Mouse (Mus musculus) cerebellum, adult 2 months (tissue): ENCODE data around the gene Hk1. TPM values are rescaled to one million over a fixed set of nuclear protein-coding genes. Genes with fewer than 3 reads are reported as not detected.

ENCODE experiments used
- DNase-seq, 2 experiments: peaks; one replicate each; pipeline ENCODE4 v3.0.0; 2021
- H3K27ac ChIP-seq: fragments of 200-500 bp; 2 replicates; pipeline ENCODE4 v1.5.1; 2012; ENCODE audit warnings: low read length, control low read depth, inconsistent platforms; ENCODE audit not compliant: insufficient read depth
- H3K27me3 ChIP-seq: fragments of 200-500 bp; 2 replicates; pipeline ENCODE4 v1.6.1; 2012; ENCODE audit warnings: inconsistent platforms, mild to moderate bottlenecking, low read length, moderate library complexity; ENCODE audit not compliant: control insufficient read depth, insufficient read depth
- H3K4me1 ChIP-seq: fragments of 200-500 bp; 2 replicates; pipeline ENCODE4 v1.6.1; 2011; ENCODE audit warnings: low read length; ENCODE audit not compliant: control insufficient read depth, insufficient read depth
- H3K4me3 ChIP-seq: fragments of 200-500 bp; replicated peaks from 2 replicates; pipeline ENCODE3; 2011; ENCODE audit warnings: mild to moderate bottlenecking, low read depth, low read length, control low read depth; ENCODE audit not compliant: insufficient read depth
- CTCF ChIP-seq: fragments of 200-500 bp; IDR thresholded peaks from 2 replicates; pipeline ENCODE4 v1.5.1; 2011; ENCODE audit warnings: low read depth, mild to moderate bottlenecking, control low read depth, low read length, moderate library complexity, borderline replicate concordance; ENCODE audit not compliant: insufficient read depth
- POLR2A ChIP-seq: fragments of 200-500 bp; IDR thresholded peaks from 2 replicates; pipeline ENCODE4 v1.6.1; 2011; ENCODE audit warnings: low read length, control low read depth, borderline replicate concordance; ENCODE audit not compliant: insufficient read depth
- WGBS: fragments of 180-500 bp; shearing (Covaris S2); methylation state at CpG from one replicate; pipeline ENCODE4 v1.1.7; 2018; 5-methylcytosine and 5-hydroxymethylcytosine counted together
- polyA plus RNA-seq: library from polyadenylated mRNA; depleted of rRNA; stranded (reverse); fragments of >200 nt; gene quantifications from 2 replicates; pipeline ENCODE4 v1.2.3, GENCODE M21; 2012

Gene Hk1
- polyA plus RNA-seq, 1 experiment = 206 TPM

DNA sequence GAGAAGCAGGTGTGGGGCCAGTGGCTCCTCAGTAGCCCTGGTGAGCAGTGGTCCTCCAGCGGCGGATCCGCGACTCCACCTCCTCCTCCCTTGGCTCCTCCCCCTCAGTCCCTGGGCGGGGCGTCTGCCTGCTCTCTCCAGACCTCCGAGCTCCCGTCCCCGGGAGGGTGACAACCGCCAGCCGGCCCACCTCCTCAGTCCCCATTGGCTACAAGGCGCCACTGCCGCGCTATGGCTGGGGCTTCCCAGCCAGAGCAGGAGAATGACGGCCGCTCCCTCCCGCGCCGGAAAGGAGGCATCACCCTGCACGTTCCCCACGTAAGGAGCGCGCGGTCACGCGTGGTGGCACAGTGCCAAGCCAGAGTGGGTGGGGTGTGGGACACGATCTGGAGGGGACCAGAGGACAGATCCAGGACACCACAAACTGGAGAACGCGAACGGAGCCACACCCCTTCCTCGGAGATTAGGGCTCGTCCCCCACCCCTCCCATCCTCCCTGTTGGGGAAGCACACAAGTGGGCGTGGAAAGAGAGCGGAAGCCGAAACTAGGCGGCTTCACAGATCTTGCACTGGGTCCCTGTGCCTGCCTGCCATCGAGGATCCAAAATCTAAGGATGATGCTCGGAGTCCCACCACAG is 39.5 kb downstream of the Hk1 start:
- H3K4me3 ChIP-seq = peak overlapping the region; percentile 75
- peak; percentile 63; the same call in 1 of the 2 replicates for TF ChIP-seq POLR2A
- TF ChIP-seq CTCF = no peak

DNA sequence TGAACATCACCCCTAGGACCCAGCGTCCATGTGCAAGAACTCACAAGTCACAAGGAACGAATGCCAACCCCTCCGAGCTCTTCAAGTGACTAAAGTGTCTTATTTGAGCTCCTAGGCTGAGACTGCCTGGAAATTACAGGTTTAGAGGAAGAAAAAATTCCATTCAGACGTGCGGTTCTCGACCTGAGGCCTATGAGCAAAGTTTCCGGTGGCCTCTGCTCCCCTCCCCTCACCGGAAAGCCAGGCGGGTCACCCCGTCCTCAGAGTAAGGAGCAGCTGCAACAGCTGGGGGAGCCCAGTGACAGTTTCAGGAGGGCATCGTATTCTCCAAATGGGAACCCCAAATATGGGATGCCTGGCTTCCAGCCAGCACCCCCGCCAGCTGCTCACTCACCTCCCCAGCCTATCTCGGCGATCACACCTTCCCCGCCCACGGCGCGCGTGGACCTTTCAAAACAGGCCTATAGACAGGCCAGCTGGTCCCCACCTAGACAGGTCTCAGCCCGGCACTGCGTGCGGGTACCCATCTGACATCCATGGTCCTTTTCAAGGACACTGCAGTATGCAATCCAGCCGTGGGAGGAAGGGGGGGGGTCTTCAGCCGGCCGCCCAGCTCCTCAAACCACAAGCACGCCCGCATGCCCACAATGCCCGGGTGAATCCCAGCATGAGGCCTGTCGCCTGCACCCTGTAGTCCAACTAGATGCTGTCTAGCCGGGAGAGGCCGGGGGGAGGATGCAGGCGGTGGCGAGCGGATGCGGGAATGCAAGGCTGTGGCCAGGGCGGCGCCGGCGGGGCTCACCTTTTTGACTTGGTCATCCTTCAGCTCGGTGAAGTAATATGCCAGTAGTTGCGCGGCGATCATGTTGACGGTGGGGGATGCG is 40.3 kb downstream of the Hk1 start:
- 1% methylated on average over 45 of the region's 45 CpGs for WGBS
- DNase-seq = peak; percentile 67 to 71
- Histone ChIP-seq H3K27ac (peak overlapping the region; percentile 65), H3K27me3 (no peaks in the 10 kb centered on the region), H3K4me3 (peak overlapping the region; percentile 75), H3K4me1 (peaks cover 23% of the 10 kb centered on the region)
- no peak for TF ChIP-seq POLR2A
- no peak for TF ChIP-seq CTCF

More for the DNA sequence above, 39.5 kb downstream of the Hk1 start:
- H3K4me1 ChIP-seq = peaks cover 20% of the 10 kb centered on the region
- peak overlapping the region; percentile 65 for H3K27ac ChIP-seq
- DNase-seq = peak; percentile 96
- H3K27me3 ChIP-seq = no peaks in the 10 kb centered on the region
- WGBS = under 1% methylated on average over 38 of the region's 38 CpGs

- peak in 1 of 2 experiments; percentile 47 for DNase-seq
- Histone ChIP-seq H3K27me3 (no peaks in the 10 kb centered on the region), H3K4me1 (peaks cover 27% of the 10 kb centered on the region), H3K27ac (peak overlapping the region; percentile 8), H3K4me3 (peak overlapping the region; percentile 75)
- WGBS = 24% methylated on average over 5 of the region's 5 CpGs
- TF ChIP-seq CTCF (no peak), POLR2A (no peak)
Measured at GRCm38 (mm10) chr10:62338626-62339025, 41.1 kb downstream of the Hk1 start.

DNA sequence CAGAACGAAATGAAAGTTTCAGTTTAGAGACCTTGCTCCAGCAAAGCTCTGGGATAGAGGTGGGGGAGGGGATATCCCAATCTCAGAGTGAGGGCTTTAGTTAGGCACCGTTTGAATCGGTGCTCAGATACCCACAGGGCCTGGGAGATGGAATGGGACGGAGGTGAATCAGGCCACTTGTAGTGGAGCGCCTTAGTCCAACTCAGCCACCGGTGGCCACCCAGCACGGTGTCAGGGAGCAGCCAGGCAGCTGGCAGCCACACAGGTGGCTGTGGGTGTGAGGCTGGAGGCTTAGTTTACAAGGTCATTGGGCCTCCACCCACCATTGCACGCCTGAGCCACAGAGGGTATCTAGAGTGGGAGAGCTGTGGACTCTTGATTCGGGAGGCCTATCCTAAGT is 41.5 kb downstream of the Hk1 start:
- TF ChIP-seq CTCF = no peak
- no peak for TF ChIP-seq POLR2A
- Histone ChIP-seq H3K27me3 (no peaks in the 10 kb centered on the region), H3K27ac (peak overlapping the region; percentile 8), H3K4me3 (peak overlapping the region; percentile 75), H3K4me1 (peaks cover 31% of the 10 kb centered on the region)
- WGBS = 12% methylated on average over 9 of the region's 9 CpGs
- DNase-seq = peak in 1 of 2 experiments; percentile 34

DNA sequence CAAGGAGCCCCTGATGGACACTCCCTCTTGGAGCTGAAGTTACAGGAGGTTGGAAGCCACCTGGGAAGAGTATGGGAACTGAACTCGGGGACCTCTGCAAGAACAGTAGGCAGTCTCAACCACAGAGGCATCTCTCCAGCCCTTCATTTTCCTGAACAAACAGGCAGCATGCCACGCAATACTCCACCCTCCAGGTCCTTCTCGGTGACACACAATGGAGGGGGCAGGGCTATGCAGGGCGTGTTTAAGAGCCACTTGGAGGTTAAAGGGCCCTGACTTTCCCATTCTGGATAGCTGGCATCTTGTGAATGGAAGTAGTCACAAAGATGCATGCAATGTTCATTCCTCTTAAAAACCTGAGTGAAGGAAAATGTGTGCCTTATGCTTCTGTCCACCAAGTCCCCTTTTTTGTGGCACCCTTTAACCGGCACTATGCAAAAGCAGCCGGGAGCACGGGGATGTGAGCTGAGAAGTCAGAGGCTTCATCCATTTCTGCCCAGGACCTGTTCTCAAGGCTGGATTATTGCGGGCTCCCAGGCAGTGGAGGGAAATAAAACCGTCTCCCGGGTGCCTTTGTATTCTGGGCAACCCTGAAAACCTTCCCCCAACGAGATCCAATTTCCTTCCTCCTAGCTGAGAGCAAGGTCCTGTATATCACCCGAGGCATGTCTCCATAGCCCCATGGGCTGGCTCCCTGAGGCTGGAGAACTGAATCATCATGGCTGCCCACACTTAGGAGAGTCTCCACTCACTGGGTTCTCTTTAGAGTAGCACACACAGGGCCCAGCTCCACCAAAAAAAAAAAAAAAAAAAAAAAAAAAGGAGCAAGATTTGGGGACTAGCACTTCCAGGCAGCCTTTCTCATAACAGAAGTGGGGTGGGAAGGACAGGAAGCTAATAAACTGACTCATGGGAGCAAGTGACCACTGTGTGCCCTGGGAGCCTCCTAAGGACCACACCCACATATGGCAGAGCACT is 42.8 kb downstream of the Hk1 start:
- peak; percentile 38 to 48 for DNase-seq
- H3K4me1 ChIP-seq = peaks cover 43% of the 10 kb centered on the region
- H3K4me3 ChIP-seq = no peak overlapping the region
- peak overlapping the region; percentile 54 for H3K27ac ChIP-seq
- TF ChIP-seq CTCF (no peak), POLR2A (no peak)
- WGBS = 23% methylated on average over 12 of the region's 12 CpGs
- no peaks in the 10 kb centered on the region for H3K27me3 ChIP-seq

DNA sequence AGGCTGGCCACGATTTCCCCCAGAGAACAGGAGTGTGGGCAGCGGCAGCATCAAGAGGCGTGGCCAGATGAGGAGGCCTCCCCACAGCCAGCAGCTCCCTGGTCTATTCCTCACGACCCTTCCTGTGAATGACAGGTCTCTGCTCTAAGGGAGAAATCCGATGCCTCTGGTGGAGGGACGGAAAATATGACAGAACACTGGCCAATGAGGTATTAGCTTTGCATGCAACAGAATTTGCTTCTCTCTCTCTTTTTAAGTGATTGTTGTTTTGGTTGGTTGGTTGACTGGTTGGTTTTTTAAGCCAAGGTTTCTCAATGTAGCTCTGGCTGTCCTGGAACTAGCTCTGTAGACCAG is 44.3 kb downstream of the Hk1 start:
- no peak for DNase-seq
- TF ChIP-seq CTCF (no peak), POLR2A (no peak)

More for the DNA sequence above, 44.3 kb downstream of the Hk1 start:
- 39% methylated on average over 6 of the region's 6 CpGs for WGBS
- Histone ChIP-seq H3K27ac (no peak overlapping the region), H3K4me1 (peaks cover 50% of the 10 kb centered on the region), H3K27me3 (no peaks in the 10 kb centered on the region), H3K4me3 (no peak overlapping the region)
